In the genomic region with DNA sequence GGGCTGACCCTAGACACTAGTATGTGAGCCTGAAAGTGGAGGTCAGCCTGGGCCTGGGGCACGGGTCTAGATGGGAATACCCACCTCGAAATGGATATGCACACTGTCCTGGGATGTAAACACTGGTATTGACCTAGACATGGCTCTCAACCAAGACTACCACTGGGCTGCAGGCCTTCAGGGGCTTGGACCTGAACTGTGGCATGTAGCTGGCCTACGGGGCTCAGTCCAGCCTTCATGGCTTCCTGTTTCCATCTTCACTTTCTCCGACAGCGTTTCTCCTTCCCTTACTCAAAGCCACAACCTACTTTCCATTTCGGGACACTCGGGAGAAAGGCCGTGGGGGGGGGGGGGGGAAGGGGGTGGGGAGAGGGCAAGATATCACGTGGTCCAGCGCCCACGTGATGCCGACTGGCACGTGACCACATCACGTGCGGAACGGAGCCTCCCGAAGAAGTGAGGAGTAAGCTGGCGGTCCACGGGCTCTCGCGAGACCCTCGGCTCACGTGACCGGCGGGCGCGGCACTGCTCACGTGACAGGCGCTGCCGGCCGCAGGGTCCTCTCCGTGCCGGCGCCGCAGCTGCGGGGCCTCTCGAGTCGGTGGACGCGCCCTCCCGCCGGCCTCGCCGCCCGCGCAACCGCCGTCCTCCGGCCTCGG, we compare ENCODE assay signal across 7 mouse cellular contexts. TPM values are rescaled to one million over a fixed set of nuclear protein-coding genes. Genes with fewer than 3 reads are reported as not detected.
DNase-seq lines count a peak whose midpoint lies in the region; ATAC-seq lines count a peak whose summit lies in the region.

TSS of gene Lamp1 (plus strand) at position 444 of the 659 bp plus-strand sequence.

- WGBS in embryonic facial prominence, embryonic 12.5 days: 2% methylated on average over 50 of the region's 50 CpGs
- 1% methylated on average over 48 of the region's 50 CpGs for WGBS in limb, embryonic 11.5 days
- WGBS in midbrain, embryonic 14.5 days: under 1% methylated on average over 47 of the region's 50 CpGs

- no peaks in the 10 kb centered on the region for H3K9me3 ChIP-seq in embryonic facial prominence, embryonic 12.5 days
- H3K9me3 ChIP-seq in limb, embryonic 11.5 days (ENCODE audit: control insufficient read depth, low read length): no peaks in the 10 kb centered on the region
- no peaks in the 10 kb centered on the region for H3K9me3 ChIP-seq in midbrain, embryonic 14.5 days (ENCODE audit: control insufficient read depth, low read length)

- peak within 1 kb of the TSS; percentile 81 for H3K4me2 ChIP-seq in embryonic facial prominence, embryonic 12.5 days (replicated peaks)
- H3K4me2 ChIP-seq in limb, embryonic 11.5 days (ENCODE audit: low read depth, severe bottlenecking): peak within 1 kb of the TSS; percentile 91
- H3K4me2 ChIP-seq in midbrain, embryonic 14.5 days (ENCODE audit: low read length): peak within 1 kb of the TSS; percentile 91

- no peaks in the 10 kb centered on the region for H3K27me3 ChIP-seq in embryonic facial prominence, embryonic 12.5 days
- no peaks in the 10 kb centered on the region for H3K27me3 ChIP-seq in limb, embryonic 11.5 days (ENCODE audit: control insufficient read depth, insufficient read depth, low read length)
- H3K27me3 ChIP-seq in midbrain, embryonic 14.5 days (ENCODE audit: control insufficient read depth, insufficient read depth, low read length): no peaks in the 10 kb centered on the region

- H3K9ac ChIP-seq in embryonic facial prominence, embryonic 12.5 days: peak within 1 kb of the TSS; percentile 98
- H3K9ac ChIP-seq in limb, embryonic 11.5 days (ENCODE audit: low read length): peak within 1 kb of the TSS; percentile 95
- peak within 1 kb of the TSS; percentile 96 for H3K9ac ChIP-seq in midbrain, embryonic 14.5 days (replicated peaks; ENCODE audit: low read length)

- peak within 1 kb of the TSS; percentile 47 for H3K27ac ChIP-seq in embryonic facial prominence, embryonic 12.5 days
- H3K27ac ChIP-seq in limb, embryonic 11.5 days (replicated peaks; ENCODE audit: low read depth, low read length): no peak within 1 kb of the TSS; the same call in 1 of the 2 replicates
- peak within 1 kb of the TSS; percentile 68 for H3K27ac ChIP-seq in midbrain, embryonic 14.5 days (replicated peaks; ENCODE audit: low read depth, low read length)

- H3K36me3 ChIP-seq in embryonic facial prominence, embryonic 12.5 days: no peaks in the 10 kb centered on the region
- no peaks in the 10 kb centered on the region for H3K36me3 ChIP-seq in limb, embryonic 11.5 days (ENCODE audit: control insufficient read depth, insufficient read depth, low read length)
- H3K36me3 ChIP-seq in midbrain, embryonic 14.5 days (ENCODE audit: control insufficient read depth, insufficient read depth, low read length): peaks cover 7% of the 10 kb centered on the region

- peak; percentile 88 for ATAC-seq in embryonic facial prominence, embryonic 12.5 days (ENCODE audit: insufficient number of reproducible peaks, insufficient read depth, low FRiP score, low TSS enrichment)
- peak; percentile 95 for ATAC-seq in limb, embryonic 11.5 days (ENCODE audit: insufficient number of reproducible peaks, low FRiP score, low TSS enrichment, low read depth)
- peak; percentile 98 for ATAC-seq in midbrain, embryonic 14.5 days (ENCODE audit: low FRiP score, low TSS enrichment)

- peak; percentile 100 for DNase-seq in adrenal gland, postnatal 25 days
- DNase-seq in heart, adult 11 months: peak; percentile 100
- peak; percentile 100 for DNase-seq in kidney, adult 18-20 months
- DNase-seq in limb, embryonic 11.5 days (ENCODE audit: low spot score): peak; percentile 100
- peak; percentile 100 for DNase-seq in midbrain, embryonic 14.5 days
- peak; percentile 94 to 96 for DNase-seq in spleen, adult 18-20 months

- H3K4me1 ChIP-seq in embryonic facial prominence, embryonic 12.5 days: peaks cover 10% of the 10 kb centered on the region
- H3K4me1 ChIP-seq in limb, embryonic 11.5 days (ENCODE audit: control insufficient read depth, insufficient read depth, low read length): peaks cover 6% of the 10 kb centered on the region; the same call in 1 of the 2 replicates
- peaks cover 11% of the 10 kb centered on the region; the same call in 1 of the 2 replicates for H3K4me1 ChIP-seq in midbrain, embryonic 14.5 days (ENCODE audit: control insufficient read depth, insufficient read depth, low read length)

- H3K4me3 ChIP-seq in embryonic facial prominence, embryonic 12.5 days: peak within 1 kb of the TSS; percentile 100
- H3K4me3 ChIP-seq in limb, embryonic 11.5 days (ENCODE audit: low read depth, low read length): peak within 1 kb of the TSS; percentile 99
- peak within 1 kb of the TSS; percentile 96 for H3K4me3 ChIP-seq in midbrain, embryonic 14.5 days (replicated peaks; ENCODE audit: low read depth, low read length)

RNA-seq across cellular contexts. Expression of gene Lamp1, which starts in this region (rescaled TPM):
- 393 and 413 TPM in 2 replicates for total RNA-seq in adrenal gland, postnatal 25 days (2021)
- polyA plus RNA-seq in embryonic facial prominence, embryonic 12.5 days (2016; fragmentation: Nextera tagmentation; extraction: Ambion mirVana): 236 and 247 TPM in 2 replicates
- polyA plus RNA-seq in limb, embryonic 11.5 days (2014; fragmentation: Nextera tagmentation; extraction: Ambion mirVana): 214 and 221 TPM in 2 replicates
- 252 and 292 TPM in 2 replicates for polyA plus RNA-seq in midbrain, embryonic 14.5 days (2014; fragmentation: Nextera tagmentation; extraction: Ambion mirVana)
